Mouse (Mus musculus): ENCODE measurements at regions not wholly inside any gene's neighbourhood (a gene's known extent, or its start where the extent isn't known, plus 50 kb on each side); places are given as distances from the start of the nearest gene placed in this dataset.

DNA sequence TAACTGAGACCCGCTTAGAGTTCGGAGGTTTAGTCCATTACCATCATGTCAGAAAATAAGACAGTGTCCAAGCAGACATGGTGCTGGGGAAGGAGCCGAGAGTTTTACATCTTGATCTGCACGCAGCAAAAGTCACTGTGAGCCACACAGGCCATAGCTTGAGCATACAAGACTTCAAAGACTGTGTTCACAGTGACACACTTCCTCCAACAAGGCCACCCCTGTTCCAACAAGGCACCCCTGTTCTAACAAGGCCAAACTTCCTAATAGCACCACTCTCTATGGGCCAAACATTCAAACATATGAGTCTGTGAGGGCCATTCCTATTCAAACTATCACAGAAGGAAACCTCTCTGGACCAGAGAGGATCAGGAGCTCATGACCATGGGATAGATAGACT, 171.5 kb upstream of the Kif2a start:
- Histone ChIP-seq H3K4me1 (ENCODE audit: control insufficient read depth, insufficient read depth) (no peaks in the 10 kb centered on the region), H3K4me2 (ENCODE audit: low read depth, low read length) (no peak overlapping the region), H3K27ac (ENCODE audit: low read depth) (no peak overlapping the region), H3K9me3 (replicated peaks; ENCODE audit: control insufficient read depth, low read length) (no peaks in the 10 kb centered on the region), H3K36me3 (replicated peaks; ENCODE audit: control insufficient read depth, insufficient read depth, low read length) (no peaks in the 10 kb centered on the region), H3K4me3 (ENCODE audit: low read depth, low read length) (no peak overlapping the region), H3K27me3 (ENCODE audit: control insufficient read depth, insufficient read depth, low read length) (no peaks in the 10 kb centered on the region), H3K9ac (replicated peaks; ENCODE audit: low read depth, low read length) (no peak overlapping the region)
- 81% methylated on average over 4 of the region's 4 CpGs for WGBS
- DNase-seq (ENCODE audit: low spot score) (no peak), ATAC-seq (ENCODE audit: insufficient read depth, low read depth) (no peak)
- no peak for TF ChIP-seq EP300 (IDR thresholded peaks at IDR 0.05; ENCODE audit: low read depth)
- no peak for TF ChIP-seq CTCF (IDR thresholded peaks at IDR 0.05; ENCODE audit: low read depth)

DNA sequence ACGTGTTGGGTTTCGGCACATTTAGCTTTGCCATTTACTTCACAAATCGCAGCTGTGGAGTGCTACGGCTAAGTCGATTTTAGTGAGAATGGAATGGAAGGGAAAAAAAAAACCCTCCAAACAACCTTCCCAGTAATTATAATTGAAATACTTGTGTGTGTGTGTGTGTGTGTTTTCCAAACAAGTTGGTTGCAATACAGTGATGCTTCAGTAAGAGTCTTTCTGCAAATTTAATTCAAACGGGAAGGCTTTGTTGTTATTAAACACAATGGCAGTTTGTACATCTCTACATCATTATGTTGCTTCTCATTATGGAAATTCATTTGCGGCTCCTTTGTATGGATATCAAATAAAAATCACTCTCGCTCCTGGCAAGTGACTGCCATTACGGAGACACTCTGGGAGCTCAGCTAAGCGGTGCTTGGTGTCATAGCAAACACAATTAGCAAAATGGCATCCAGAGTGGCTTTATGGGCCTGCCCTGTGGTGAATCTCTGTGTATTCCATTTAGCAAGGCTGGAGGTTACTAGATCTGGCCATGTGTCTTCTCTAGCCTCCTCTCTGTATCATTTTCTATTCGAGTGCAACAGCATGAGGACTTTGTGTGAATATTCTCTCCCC, 165.4 kb upstream of the Kif2a start:
- Histone ChIP-seq H3K27me3 (ENCODE audit: control insufficient read depth, insufficient read depth, low read length) (no peaks in the 10 kb centered on the region), H3K4me3 (ENCODE audit: low read depth, low read length) (no peak overlapping the region), H3K9me3 (replicated peaks; ENCODE audit: control insufficient read depth, low read length) (no peaks in the 10 kb centered on the region), H3K9ac (replicated peaks; ENCODE audit: low read depth, low read length) (no peak overlapping the region), H3K4me1 (ENCODE audit: control insufficient read depth, insufficient read depth) (no peaks in the 10 kb centered on the region), H3K27ac (ENCODE audit: low read depth) (no peak overlapping the region), H3K4me2 (ENCODE audit: low read depth, low read length) (no peak overlapping the region), H3K36me3 (replicated peaks; ENCODE audit: control insufficient read depth, insufficient read depth, low read length) (no peaks in the 10 kb centered on the region)
- 84% methylated on average over 11 of the region's 11 CpGs for WGBS
- TF ChIP-seq EP300 (IDR thresholded peaks at IDR 0.05; ENCODE audit: low read depth) (no peak), CTCF (IDR thresholded peaks at IDR 0.05; ENCODE audit: low read depth) (no peak)
- ATAC-seq (ENCODE audit: insufficient read depth, low read depth) = no peak
- DNase-seq (ENCODE audit: low spot score) = no peak

DNA sequence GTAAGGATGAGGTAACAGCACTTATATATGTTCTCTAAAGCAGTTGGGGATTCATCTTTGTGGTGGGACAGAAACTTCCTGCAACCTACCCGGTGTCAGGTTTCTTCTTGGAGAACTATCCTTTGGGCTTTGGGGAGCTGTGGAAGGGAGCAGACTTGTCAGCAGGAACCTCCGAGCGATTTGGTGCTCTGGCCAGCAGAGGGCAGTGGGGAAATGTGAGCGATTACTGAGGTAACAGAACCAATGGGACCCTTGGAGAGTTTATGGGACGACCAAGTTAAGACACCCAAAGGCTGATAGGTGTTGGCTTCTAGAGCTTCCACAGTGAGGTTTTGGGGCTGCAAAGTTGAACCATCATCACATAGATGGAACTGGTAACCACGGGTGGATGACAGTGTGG, 160.6 kb upstream of the Kif2a start:
- Histone ChIP-seq H3K4me2 (ENCODE audit: low read depth, low read length) (no peak overlapping the region), H3K27me3 (ENCODE audit: control insufficient read depth, insufficient read depth, low read length) (no peaks in the 10 kb centered on the region), H3K27ac (ENCODE audit: low read depth) (no peak overlapping the region), H3K36me3 (replicated peaks; ENCODE audit: control insufficient read depth, insufficient read depth, low read length) (no peaks in the 10 kb centered on the region), H3K4me3 (ENCODE audit: low read depth, low read length) (no peak overlapping the region), H3K4me1 (ENCODE audit: control insufficient read depth, insufficient read depth) (no peaks in the 10 kb centered on the region), H3K9me3 (replicated peaks; ENCODE audit: control insufficient read depth, low read length) (no peaks in the 10 kb centered on the region), H3K9ac (replicated peaks; ENCODE audit: low read depth, low read length) (no peak overlapping the region)
- peak; percentile 60 for TF ChIP-seq CTCF (IDR thresholded peaks at IDR 0.05; ENCODE audit: low read depth)
- TF ChIP-seq EP300 (IDR thresholded peaks at IDR 0.05; ENCODE audit: low read depth) = no peak
- ATAC-seq (ENCODE audit: insufficient read depth, low read depth) (no peak), DNase-seq (ENCODE audit: low spot score) (no peak)
- WGBS = 14% methylated on average over 6 of the region's 6 CpGs

DNA sequence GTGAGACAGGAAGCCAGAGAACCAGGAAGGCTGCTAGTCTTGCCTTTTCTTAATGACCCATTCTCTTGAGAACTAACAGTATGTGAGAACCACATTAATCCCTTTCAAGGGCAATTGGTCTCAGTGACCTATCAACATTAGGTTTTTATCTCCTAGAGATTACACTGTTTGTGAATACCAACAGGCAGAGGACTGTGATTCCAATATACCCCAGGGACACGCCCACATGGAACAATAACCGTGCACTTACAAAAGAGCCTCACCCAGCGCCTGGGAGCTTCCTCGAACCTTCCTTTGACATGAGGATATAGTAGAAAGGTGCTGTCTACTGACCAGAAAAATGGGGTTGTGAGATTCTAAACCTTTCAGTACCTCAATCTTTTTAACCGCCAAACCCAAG, 157.6 kb upstream of the Kif2a start:
- Histone ChIP-seq H3K27ac (ENCODE audit: low read depth) (no peak overlapping the region), H3K9ac (replicated peaks; ENCODE audit: low read depth, low read length) (no peak overlapping the region), H3K36me3 (replicated peaks; ENCODE audit: control insufficient read depth, insufficient read depth, low read length) (no peaks in the 10 kb centered on the region), H3K4me1 (ENCODE audit: control insufficient read depth, insufficient read depth) (no peaks in the 10 kb centered on the region), H3K27me3 (ENCODE audit: control insufficient read depth, insufficient read depth, low read length) (no peaks in the 10 kb centered on the region), H3K9me3 (replicated peaks; ENCODE audit: control insufficient read depth, low read length) (no peaks in the 10 kb centered on the region), H3K4me3 (ENCODE audit: low read depth, low read length) (no peak overlapping the region), H3K4me2 (ENCODE audit: low read depth, low read length) (no peak overlapping the region)
- WGBS = 71% methylated on average over 5 of the region's 5 CpGs
- TF ChIP-seq EP300 (IDR thresholded peaks at IDR 0.05; ENCODE audit: low read depth) = no peak
- TF ChIP-seq CTCF (IDR thresholded peaks at IDR 0.05; ENCODE audit: low read depth) = no peak
- DNase-seq (ENCODE audit: low spot score) = no peak
- no peak for ATAC-seq (ENCODE audit: insufficient read depth, low read depth)

DNA sequence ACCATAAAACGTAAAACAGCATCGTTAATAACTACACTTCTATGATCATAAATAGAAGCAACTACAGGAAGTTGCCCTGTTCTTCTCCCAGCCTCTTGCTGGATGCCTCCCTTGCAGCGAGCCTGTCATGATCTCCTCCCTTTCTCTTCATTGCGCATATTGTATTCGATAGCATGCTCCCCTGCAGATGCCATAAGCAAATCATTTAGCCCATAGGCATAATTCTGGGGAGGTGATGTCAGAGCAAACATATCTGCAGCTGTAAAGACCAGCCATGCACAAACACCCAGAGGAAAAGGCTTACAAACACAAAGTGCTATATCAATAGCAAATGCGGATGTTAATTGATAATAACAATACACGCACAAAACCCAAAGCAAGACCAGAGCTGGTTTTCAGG, 155.7 kb upstream of the Kif2a start:
- ATAC-seq (ENCODE audit: insufficient read depth, low read depth) = no peak
- WGBS = 82% methylated on average over 7 of the region's 7 CpGs
- TF ChIP-seq EP300 (IDR thresholded peaks at IDR 0.05; ENCODE audit: low read depth) (no peak), CTCF (IDR thresholded peaks at IDR 0.05; ENCODE audit: low read depth) (no peak)

DNA sequence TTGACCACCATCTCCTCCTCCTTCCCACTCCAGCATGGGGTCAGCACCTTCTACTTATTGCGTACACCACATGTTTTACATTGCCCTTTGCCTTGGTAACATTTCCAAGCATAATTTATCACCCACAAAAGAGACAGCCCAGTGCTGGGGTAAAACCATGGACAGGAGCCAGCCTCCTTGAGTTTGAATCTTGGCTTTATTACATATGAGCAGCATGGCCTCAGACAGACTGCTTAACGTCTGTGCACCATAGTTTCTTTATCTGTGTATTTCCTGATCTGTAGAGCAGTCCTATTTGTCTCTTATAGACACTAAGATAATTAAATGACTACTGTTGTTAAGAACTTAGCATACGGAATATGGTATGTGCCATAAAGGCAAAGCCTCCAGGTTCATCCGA, 154.0 kb upstream of the Kif2a start:
- TF ChIP-seq EP300 (IDR thresholded peaks at IDR 0.05; ENCODE audit: low read depth) (no peak), CTCF (IDR thresholded peaks at IDR 0.05; ENCODE audit: low read depth) (no peak)
- H3K27ac ChIP-seq (ENCODE audit: low read depth) = no peak overlapping the region
- no peaks in the 10 kb centered on the region for H3K4me1 ChIP-seq (ENCODE audit: control insufficient read depth, insufficient read depth)
- DNase-seq (ENCODE audit: low spot score) = no peak
- H3K9me3 ChIP-seq (replicated peaks; ENCODE audit: control insufficient read depth, low read length) = no peaks in the 10 kb centered on the region
- no peak overlapping the region for H3K4me3 ChIP-seq (ENCODE audit: low read depth, low read length)
- no peaks in the 10 kb centered on the region for H3K27me3 ChIP-seq (ENCODE audit: control insufficient read depth, insufficient read depth, low read length)
- H3K9ac ChIP-seq (replicated peaks; ENCODE audit: low read depth, low read length) = no peak overlapping the region
- 70% methylated on average over 4 of the region's 4 CpGs for WGBS
- ATAC-seq (ENCODE audit: insufficient read depth, low read depth) = no peak
- H3K36me3 ChIP-seq (replicated peaks; ENCODE audit: control insufficient read depth, insufficient read depth, low read length) = no peaks in the 10 kb centered on the region
- H3K4me2 ChIP-seq (ENCODE audit: low read depth, low read length) = no peak overlapping the region

More for the DNA sequence above, 155.7 kb upstream of the Kif2a start:
- Histone ChIP-seq H3K4me1 (ENCODE audit: control insufficient read depth, insufficient read depth) (no peaks in the 10 kb centered on the region), H3K27ac (ENCODE audit: low read depth) (no peak overlapping the region), H3K9ac (replicated peaks; ENCODE audit: low read depth, low read length) (no peak overlapping the region), H3K4me3 (ENCODE audit: low read depth, low read length) (no peak overlapping the region), H3K9me3 (replicated peaks; ENCODE audit: control insufficient read depth, low read length) (no peaks in the 10 kb centered on the region), H3K4me2 (ENCODE audit: low read depth, low read length) (no peak overlapping the region), H3K36me3 (replicated peaks; ENCODE audit: control insufficient read depth, insufficient read depth, low read length) (no peaks in the 10 kb centered on the region), H3K27me3 (ENCODE audit: control insufficient read depth, insufficient read depth, low read length) (no peaks in the 10 kb centered on the region)
- DNase-seq (ENCODE audit: low spot score) = no peak
